In the genomic region with DNA sequence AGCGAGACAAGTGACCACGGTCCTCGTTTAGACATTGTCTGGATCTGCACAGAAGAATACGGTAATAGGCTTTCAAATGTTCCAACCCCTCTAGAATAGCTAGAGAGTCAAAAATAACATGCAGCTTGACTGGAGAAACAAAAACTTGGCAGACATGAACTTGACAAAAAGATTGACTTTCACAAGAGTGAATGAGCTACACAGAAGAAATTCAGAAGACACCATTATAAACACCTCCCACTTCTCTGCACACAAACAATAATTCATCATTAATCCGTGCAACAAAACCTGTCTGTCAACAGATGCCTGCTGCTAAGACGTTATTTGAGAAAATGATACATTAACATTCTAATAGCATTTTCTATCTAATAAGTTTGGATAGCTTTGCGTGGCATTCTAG, we compare ENCODE assay signal across 17 mouse cellular contexts.
"Had no signal": no experiment of that assay in that cellular context is flagged by ENCODE, and none has a peak within 500 bp of the region (broad histone marks: within the 10 kb centered on the region; RNA-seq: fewer than 3 reads in every experiment).

No protein-coding gene starts in this region.

- ATAC-seq: midbrain, embryonic 13.5 days; midbrain, embryonic 16.5 days had no signal

- H3K4me3 ChIP-seq: kidney, embryonic 15.5 days; liver, embryonic 13.5 days; megakaryocyte, embryonic 14.5 days; midbrain, embryonic 13.5 days; myocyte; neural tube, embryonic 13.5 days had no signal

- H3K4me1 ChIP-seq: liver, embryonic 13.5 days; megakaryocyte, embryonic 14.5 days had no signal

- H3K4me2 ChIP-seq: kidney, embryonic 15.5 days; liver, embryonic 13.5 days; lung, embryonic 14.5 days; midbrain, embryonic 13.5 days; neural tube, embryonic 13.5 days had no signal

- H3K9ac ChIP-seq: kidney, embryonic 15.5 days; liver, embryonic 13.5 days; lung, embryonic 14.5 days; midbrain, embryonic 13.5 days; neural tube, embryonic 13.5 days had no signal

- H3K27ac ChIP-seq: kidney, embryonic 15.5 days; liver, embryonic 13.5 days; midbrain, embryonic 13.5 days; neural tube, embryonic 13.5 days had no signal

- H3K9me3 ChIP-seq: kidney, embryonic 15.5 days; liver, embryonic 13.5 days; megakaryocyte, embryonic 14.5 days; midbrain, embryonic 13.5 days; neural tube, embryonic 13.5 days had no signal

- DNase-seq: kidney, adult 8-10 months; kidney, postnatal 10 days; kidney, postnatal 36 days; layer of hippocampus, adult 9-11 months; liver, embryonic 13.5 days; lung, embryonic 14.5 days; lung, postnatal 10 days; lung, postnatal 36 days; thymus, adult 2 months; thymus, postnatal 14 days; thymus, postnatal 4 days had no signal

- H3K27me3 ChIP-seq: kidney, embryonic 15.5 days; liver, embryonic 13.5 days; megakaryocyte, embryonic 14.5 days; midbrain, embryonic 13.5 days; neural tube, embryonic 13.5 days had no signal

- H3K36me3 ChIP-seq: kidney, embryonic 15.5 days; liver, embryonic 13.5 days; midbrain, embryonic 13.5 days; neural tube, embryonic 13.5 days had no signal
